Mouse (Mus musculus) adrenal gland, postnatal 4 days (tissue): ENCODE measurements around the gene Pigo. TPM values are rescaled to one million over a fixed set of nuclear protein-coding genes. Genes with fewer than 3 reads are reported as not detected.
A peak's percentile ranks its signal among the peaks of the same experiment; 100 is the strongest.
"Not testable (repeated sequence)": the region's sequence is repeated elsewhere in the genome, so short reads cannot be mapped to it uniquely, and the experiment has no call there.

Experiments used
- DNase-seq, 2 experiments: peaks; one replicate each; pipeline ENCODE4 v3.0.0; 2021 to 2022; ENCODE audit warnings: low spot score in 2 of 2, mixed read lengths in 2 of 2
- total RNA-seq, 2 experiments: library from RNA; stranded (reverse); gene quantifications; 2 replicates each; pipeline ENCODE4 v1.2.3; 2021

Gene Pigo
- total RNA-seq, 2 experiments from 2014 or later, result 21.7 to 25.0 TPM

DNA sequence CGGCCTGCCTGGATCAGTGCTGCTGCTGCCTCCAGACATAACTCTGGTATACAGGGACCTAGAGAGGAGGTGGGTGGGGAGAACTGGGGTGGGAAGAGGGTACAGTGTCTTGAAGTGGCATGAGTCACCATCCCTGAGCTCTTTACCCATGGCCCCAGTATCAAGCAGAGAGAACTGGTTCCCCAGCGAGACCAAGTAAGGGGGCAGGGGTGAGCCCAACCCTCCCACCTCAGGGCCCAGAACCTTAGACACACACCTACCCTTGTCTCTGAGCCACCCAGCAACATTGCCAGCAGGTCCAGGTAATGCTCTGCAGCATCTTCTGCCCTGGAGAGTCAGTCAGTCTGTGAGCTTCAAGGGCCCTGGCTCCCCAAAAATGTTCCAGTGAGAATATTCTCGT is 20.7 kb downstream of the Pigo start:
- DNase-seq, result no peak

DNA sequence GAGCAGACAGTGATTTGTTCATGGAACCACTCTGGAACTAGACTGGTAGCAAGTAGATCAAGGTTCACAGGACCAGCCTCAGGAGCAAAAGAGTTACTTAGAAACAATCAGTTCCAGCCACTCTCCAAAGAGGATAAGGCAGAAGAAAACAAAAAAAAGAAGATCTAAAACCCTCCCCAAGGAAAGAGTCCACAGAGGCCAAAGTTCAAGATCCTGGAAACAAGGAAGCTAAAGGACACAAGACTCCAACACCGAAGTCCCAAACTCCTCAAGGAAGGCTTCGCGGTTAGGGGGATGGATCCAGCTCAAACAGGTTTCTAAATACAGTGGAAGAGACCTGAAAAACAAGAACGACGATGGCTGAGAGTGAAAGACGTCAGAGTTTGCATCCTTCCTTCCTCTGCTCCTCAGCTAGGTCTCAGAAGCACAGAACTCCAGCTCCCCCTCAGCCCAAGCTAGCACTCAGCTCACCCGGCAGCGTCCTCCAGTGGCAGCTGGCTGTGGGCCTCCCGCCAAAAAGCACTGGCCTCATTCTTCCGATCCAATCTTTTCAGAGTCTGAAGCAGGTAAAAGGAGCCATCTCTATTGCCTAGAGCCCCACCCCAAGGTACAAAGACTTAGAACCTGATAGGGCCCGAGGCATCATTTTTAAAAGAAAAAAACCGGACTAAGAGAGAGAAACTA is 22.7 kb downstream of the Pigo start:
- no peak for DNase-seq

DNA sequence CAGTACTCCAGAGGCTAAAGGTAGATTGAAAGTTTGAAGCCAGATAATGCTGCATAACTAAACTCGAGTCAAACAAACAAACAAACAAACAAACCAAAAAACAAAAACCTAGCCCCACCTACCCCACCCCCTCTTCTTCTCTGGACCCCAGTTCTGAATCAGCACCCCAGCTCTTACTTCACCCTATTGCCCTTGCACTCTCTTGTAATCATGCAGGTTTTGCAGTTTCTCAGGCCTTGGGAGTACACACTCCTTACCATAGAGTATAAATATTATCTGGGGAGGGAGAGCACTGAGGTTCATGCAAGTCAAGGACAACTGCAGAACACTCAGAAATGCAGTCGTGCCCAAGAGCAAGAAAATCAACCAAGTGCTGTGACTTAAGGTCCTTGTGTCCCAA is 24.3 kb downstream of the Pigo start:
- no peak for DNase-seq

DNA sequence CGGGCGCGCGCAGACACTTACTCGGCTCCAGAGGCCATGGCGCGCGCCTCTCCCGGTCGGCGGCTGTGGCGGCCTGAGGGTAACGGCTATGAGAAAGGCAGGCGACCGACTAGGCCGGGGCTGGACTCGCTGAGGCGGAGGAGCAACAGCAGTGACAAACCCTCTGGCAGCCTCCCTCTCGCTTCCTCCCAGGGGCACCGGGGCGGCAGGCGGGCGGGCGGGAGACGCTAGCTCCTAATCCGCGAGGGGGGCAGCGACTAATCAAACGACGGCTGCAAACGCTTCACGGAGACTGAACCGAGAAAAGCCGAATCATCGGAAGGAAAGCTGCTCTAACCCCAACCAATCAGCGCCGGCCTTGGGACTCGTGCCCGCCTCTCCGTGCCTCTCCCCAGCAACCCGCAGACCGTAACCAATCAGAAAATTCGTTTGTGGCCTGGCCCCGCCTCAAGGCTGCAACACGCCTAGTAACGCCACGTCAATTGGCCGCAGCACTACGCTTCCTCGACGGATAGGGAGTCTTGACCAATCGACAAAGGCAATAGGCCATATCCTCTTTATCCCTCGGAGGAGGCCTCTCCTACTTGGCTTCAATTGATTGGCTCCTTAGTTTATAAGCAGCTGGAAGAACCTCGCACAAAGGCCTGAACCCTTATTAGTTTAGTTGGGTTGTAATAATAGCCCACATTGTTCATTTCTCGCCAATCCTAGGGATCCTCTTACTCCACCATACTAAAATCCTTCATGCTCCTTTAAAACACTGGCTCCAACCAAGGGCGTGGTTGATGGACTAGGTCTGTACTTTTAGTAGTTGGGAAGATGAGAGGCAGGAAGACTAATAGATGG is 25.3 kb downstream of the Pigo start, which contains the start of gene Vcp:
Vcp (minus strand) TSS at position 367 of the 846 bp plus-strand sequence.
- DNase-seq, result peak; percentile 94 to 99

DNA sequence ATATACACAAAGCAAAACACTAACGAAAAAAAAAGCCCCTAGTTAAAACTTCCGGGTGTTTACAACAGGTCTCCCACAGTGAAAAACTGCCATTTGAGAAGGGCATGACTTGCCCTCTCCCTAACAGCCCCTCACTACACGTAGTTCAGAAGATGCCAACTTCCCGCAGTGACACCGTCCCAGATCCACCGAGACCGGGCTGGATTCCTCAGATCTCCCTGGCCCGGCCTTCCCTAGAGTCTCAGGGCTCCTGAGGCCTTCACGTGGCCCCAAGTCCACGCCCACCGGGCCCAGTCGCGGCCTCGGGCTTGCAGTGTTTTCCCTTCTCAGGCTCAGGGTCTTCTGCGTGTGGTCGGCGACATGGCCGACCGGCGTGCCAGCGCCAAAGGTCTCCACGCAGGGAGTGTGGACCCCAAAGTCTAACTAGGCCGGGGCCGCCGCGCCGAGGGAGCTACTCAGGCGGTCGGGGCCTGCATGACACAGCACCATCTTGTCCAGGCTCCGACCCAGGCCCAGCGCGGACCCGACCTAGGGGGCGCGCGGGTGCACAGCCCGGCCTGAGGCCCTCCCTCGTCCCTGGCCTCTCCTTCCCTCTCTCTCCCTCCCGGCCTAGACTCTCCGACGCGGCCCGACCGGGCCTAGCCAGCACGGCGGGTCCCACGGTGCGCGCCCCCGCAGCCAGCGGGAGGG is 26.0 kb downstream of the Pigo start:
- peak; percentile 44 to 67 for DNase-seq

DNA sequence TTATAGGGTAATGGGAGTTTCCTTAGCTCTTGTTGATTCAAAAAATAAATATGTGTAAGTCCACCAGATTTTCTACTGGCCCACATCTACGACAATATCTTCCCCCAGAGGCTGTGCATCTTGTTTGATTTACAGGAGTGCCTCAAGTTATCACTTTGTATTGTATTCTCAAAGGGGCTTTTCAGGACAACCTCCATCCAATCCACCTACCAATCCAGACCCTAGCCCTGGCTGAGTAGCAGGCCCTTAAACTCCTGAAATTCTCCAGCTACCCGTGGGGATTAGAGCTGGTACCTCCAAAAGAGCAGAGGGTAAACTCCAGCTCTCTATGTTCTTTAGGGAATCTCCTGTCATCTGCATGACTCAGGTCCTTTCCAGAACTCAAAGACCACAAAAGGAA is 27.6 kb downstream of the Pigo start:
- DNase-seq, result no peak

DNA sequence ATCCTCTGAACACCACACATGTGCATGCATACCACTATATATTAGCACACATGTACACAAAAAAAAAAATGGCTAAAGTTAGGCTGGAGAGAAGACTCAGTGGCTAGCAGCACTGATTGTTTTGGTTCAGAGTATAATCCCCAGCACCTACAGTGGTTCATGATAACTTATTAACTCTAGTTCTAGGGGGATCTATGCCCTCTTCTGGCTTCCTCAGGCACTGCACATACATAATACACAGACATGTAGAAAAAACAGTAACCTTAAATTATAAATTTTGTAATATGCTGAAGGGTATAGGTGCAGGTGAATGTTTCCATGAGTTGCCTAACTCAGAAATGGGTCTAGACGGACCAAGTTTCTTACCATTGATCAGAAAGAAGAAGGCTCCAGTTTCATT is 37.3 kb downstream of the Pigo start:
- DNase-seq, result no peak

DNA sequence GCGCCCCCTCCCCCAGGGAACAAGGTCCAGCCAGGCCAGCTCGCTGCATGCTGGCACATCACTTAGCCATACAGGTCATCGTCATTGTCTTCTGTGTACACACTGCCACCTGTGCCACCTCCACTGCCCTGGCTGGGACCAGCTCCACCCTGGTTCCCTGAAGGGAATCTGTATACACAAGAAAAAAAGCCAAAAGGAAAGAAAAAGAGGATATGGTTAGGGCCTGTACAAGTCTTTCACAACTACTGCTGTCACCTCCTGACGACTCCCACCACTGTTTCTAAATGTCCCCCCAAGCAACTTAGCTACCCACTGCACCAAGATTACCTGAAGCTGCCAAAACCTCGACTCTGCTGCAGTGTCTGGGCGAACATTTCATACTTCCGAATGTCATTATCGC is 45.2 kb downstream of the Pigo start:
- not testable (repeated sequence) for DNase-seq

DNA sequence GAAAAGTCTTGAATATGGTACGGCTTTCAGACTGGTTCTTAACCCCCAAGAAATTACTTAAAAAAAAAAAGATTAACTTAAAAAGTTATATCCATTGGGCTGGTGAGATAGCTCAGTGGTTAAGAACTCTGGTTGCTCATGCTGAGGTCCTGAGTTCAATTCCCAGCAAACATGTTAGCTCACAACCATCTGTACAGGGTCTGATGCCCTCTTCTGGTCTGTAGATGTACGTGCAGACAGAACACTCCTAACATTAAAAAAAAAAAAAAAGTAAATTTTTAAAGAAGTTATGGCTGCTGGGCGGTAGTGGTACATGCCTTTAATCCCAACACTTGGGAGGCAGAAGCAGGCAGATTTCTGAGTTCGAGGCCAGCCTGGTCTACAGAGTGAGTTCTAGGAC is 47.6 kb downstream of the Pigo start:
- no peak for DNase-seq

DNA sequence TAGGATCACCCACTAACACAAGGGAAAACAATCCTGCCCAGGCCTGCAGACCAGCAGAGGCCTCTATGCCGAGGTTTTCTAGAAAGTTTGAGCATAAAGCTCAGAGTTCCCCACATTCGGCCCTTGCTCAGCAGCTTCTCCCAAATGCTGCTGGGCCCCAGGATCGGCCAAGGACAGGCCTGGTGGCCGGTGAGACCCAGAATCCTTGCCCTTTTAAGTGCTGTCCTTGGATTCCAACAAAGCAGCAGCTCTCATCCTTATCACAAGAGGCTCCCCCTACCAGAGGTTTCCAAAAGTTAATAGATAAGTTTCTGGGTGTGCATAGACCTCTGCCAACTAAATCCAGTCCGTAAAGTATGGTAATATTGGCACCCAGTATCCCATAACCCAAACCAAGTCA is 51.8 kb downstream of the Pigo start:
- DNase-seq, result no peak

DNA sequence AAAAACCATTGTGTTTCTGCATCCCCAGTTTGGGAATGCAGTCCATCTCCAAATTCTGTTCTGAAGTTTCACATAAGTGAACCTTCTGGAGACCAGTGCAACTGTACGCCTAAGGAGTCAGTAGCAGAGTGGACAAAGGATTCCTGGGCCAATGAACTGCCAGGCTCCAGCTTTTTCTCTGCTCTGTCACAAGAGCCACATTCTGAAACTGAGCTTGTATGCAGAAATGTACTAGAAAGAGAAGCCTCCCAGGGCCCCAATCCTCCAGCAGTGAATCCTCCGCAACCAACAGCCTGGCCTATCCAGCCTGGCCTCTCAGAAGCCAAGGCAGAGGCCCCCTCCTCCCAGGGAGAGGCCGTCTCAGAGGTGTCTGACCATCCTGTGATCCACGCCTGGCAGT is 52.7 kb downstream of the Pigo start:
- no peak for DNase-seq

DNA sequence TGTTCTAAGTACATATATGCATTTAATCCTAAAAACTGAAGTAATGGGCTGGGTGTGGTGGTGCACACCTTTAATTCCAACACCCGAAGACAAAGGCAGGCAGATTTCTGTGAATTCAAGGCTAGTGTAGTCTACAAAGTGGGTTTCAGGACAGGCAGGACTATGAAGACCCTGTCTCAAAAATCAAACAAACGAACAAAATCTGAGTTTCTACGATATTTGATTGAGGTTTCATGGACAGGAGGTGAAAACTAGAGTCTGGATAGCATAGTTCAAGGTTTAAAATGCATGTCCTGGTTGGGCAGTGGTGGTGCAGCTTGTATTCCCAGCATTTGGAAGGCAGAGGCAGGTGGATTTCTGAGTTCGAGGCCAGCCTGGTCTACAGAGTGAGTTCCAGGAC is 56.3 kb downstream of the Pigo start, which contains the start of gene 1700022I11Rik:
1700022I11Rik (plus strand) TSS at position 301 of the 400 bp plus-strand sequence.
- DNase-seq, result no peak

Other genes starting within 250 kb of the Pigo start
- not detected for gene Fam205a1, start 171.9 kb downstream of the Pigo start, total RNA-seq
- gene Gm12394, start 169.0 kb downstream of the Pigo start, total RNA-seq, result under 1 TPM; 0.11 TPM
- gene Fam205c, start 151.6 kb downstream of the Pigo start, total RNA-seq, result not detected
- gene Phf24, start 109.2 kb downstream of the Pigo start, total RNA-seq, result 1 to 10 TPM; 3.4 to 5.4 TPM
- 10 to 100 TPM; 17.7 to 19.1 TPM for gene Dnajb5, start 76.0 kb downstream of the Pigo start, total RNA-seq
- gene 1700022I11Rik, start 56.2 kb downstream of the Pigo start, total RNA-seq, result not detected
- 100 to 1,000 TPM; 283 to 294 TPM for gene Vcp, start 25.3 kb downstream of the Pigo start, total RNA-seq
- 10 to 100 TPM; 11.7 to 14.9 TPM for gene Fancg, start 15.3 kb downstream of the Pigo start, total RNA-seq
- 100 to 1,000 TPM; 193 to 202 TPM for gene Stoml2, start 5.9 kb upstream of the Pigo start, total RNA-seq
- 10 to 100 TPM; 37.6 to 40.8 TPM for gene Fam214b, start 20.4 kb upstream of the Pigo start, total RNA-seq
- gene Unc13b, start 33.1 kb upstream of the Pigo start, total RNA-seq, result 10 to 100 TPM; 14.0 to 17.4 TPM
- gene Atp8b5, start 241.3 kb upstream of the Pigo start, total RNA-seq, result under 1 TPM; 0.68 to 0.90 TPM